Mouse (Mus musculus): ENCODE measurements around the gene Gcm2. TPM values are rescaled to one million over a fixed set of nuclear protein-coding genes. Genes with fewer than 3 reads are reported as not detected.

Gene Gcm2
- polyA plus RNA-seq, 1 experiment from 2014 or later = not detected

GRCm38 (mm10) chr13:41073819-41074218 is 37.0 kb downstream of the Gcm2 start:
- DNase-seq (ENCODE audit: low spot score) = no peak
- peaks cover 7% of the 10 kb centered on the region for H3K27me3 ChIP-seq (replicated peaks; ENCODE audit: control insufficient read depth, insufficient read depth, low read length)
- no peaks in the 10 kb centered on the region for H3K9me3 ChIP-seq (ENCODE audit: control insufficient read depth, low read length)
- ATAC-seq (replicated peaks; ENCODE audit: low FRiP score, low TSS enrichment, low read depth) = no peak
- H3K4me2 ChIP-seq (ENCODE audit: low read length) = no peak overlapping the region
- H3K36me3 ChIP-seq (ENCODE audit: control insufficient read depth, insufficient read depth, low read length) = no peaks in the 10 kb centered on the region
- H3K9ac ChIP-seq (ENCODE audit: low read length) = no peak overlapping the region
- H3K27ac ChIP-seq (ENCODE audit: low read depth) = no peak overlapping the region
- H3K4me1 ChIP-seq (replicated peaks; ENCODE audit: control insufficient read depth, insufficient read depth, low read length) = no peaks in the 10 kb centered on the region
- 84% methylated on average over 5 of the region's 5 CpGs for WGBS
- H3K4me3 ChIP-seq (ENCODE audit: low read depth, low read length) = no peak overlapping the region

DNA sequence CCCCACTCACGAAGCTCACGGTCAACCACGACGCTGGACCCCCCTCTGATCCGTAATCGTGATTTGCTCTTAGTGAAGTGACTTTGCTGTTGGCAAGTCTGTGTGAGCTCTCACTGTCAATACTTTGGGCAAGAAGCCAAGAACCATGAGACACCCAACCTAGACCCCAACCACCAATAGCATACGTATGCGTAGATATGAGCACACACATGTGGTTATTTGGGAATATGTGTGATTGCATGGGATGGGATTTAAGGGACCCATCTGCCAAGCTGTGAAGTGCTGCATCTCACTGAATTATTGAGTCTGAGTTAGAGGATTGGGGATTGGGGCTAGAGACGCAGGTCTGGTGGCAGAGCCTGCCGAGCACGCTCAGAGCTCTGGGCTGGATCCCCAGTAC is 39.2 kb downstream of the Gcm2 start:
- Histone ChIP-seq H3K36me3 (ENCODE audit: control insufficient read depth, insufficient read depth, low read length) (no peaks in the 10 kb centered on the region), H3K27me3 (replicated peaks; ENCODE audit: control insufficient read depth, insufficient read depth, low read length) (no peaks in the 10 kb centered on the region), H3K9me3 (ENCODE audit: control insufficient read depth, low read length) (no peaks in the 10 kb centered on the region), H3K4me3 (ENCODE audit: low read depth, low read length) (no peak overlapping the region), H3K27ac (ENCODE audit: low read depth) (no peak overlapping the region), H3K4me1 (replicated peaks; ENCODE audit: control insufficient read depth, insufficient read depth, low read length) (no peaks in the 10 kb centered on the region), H3K4me2 (ENCODE audit: low read length) (no peak overlapping the region), H3K9ac (ENCODE audit: low read length) (no peak overlapping the region)
- 93% methylated on average over 11 of the region's 11 CpGs for WGBS
- ATAC-seq (replicated peaks; ENCODE audit: low FRiP score, low TSS enrichment, low read depth) = no peak
- DNase-seq (ENCODE audit: low spot score) = no peak

- no peak overlapping the region for H3K27ac ChIP-seq (ENCODE audit: low read depth)
- H3K36me3 ChIP-seq (ENCODE audit: control insufficient read depth, insufficient read depth, low read length) = no peaks in the 10 kb centered on the region
- no peak overlapping the region for H3K9ac ChIP-seq (ENCODE audit: low read length)
- no peak overlapping the region for H3K4me2 ChIP-seq (ENCODE audit: low read length)
- no peak for ATAC-seq (replicated peaks; ENCODE audit: low FRiP score, low TSS enrichment, low read depth)
- no peaks in the 10 kb centered on the region for H3K4me1 ChIP-seq (replicated peaks; ENCODE audit: control insufficient read depth, insufficient read depth, low read length)
- DNase-seq (ENCODE audit: low spot score) = no peak
- WGBS = 98% methylated on average over 4 of the region's 4 CpGs
- no peaks in the 10 kb centered on the region for H3K27me3 ChIP-seq (replicated peaks; ENCODE audit: control insufficient read depth, insufficient read depth, low read length)
- no peak overlapping the region for H3K4me3 ChIP-seq (ENCODE audit: low read depth, low read length)
- no peaks in the 10 kb centered on the region for H3K9me3 ChIP-seq (ENCODE audit: control insufficient read depth, low read length)
Observed at GRCm38 (mm10) chr13:41067618-41068017, 43.2 kb downstream of the Gcm2 start.

DNA sequence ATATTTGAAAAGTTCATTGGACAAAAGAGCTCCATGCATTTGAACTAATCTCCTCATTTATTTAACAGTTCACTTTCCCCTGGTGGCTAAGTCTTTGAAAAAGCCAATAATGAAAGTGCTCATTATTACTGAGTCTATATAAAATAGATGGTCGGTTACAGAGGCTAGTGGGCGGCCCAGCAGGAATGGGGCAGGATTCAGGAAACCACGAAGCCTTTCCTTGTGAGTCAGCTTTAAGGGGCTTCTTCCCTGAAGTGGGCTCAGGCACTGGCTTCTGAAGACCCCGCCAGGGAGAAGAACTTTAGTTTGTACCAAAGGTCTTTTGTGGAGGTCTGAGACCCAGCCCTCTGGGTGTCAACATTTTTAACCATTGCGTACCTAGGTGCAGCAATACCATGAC is 58.9 kb downstream of the Gcm2 start:
- no peak overlapping the region for H3K4me3 ChIP-seq (ENCODE audit: low read depth, low read length)
- no peak for DNase-seq (ENCODE audit: low spot score)

More for the DNA sequence above, 58.9 kb downstream of the Gcm2 start:
- Histone ChIP-seq H3K9ac (ENCODE audit: low read length) (no peak overlapping the region), H3K36me3 (ENCODE audit: control insufficient read depth, insufficient read depth, low read length) (no peaks in the 10 kb centered on the region), H3K9me3 (ENCODE audit: control insufficient read depth, low read length) (no peaks in the 10 kb centered on the region), H3K27me3 (replicated peaks; ENCODE audit: control insufficient read depth, insufficient read depth, low read length) (no peaks in the 10 kb centered on the region), H3K4me1 (replicated peaks; ENCODE audit: control insufficient read depth, insufficient read depth, low read length) (no peaks in the 10 kb centered on the region), H3K4me2 (ENCODE audit: low read length) (no peak overlapping the region), H3K27ac (ENCODE audit: low read depth) (no peak overlapping the region)
- no peak for ATAC-seq (replicated peaks; ENCODE audit: low FRiP score, low TSS enrichment, low read depth)
- WGBS = 83% methylated on average over 5 of the region's 5 CpGs

Other genes starting within 250 kb of the Gcm2 start
- gene Pak1ip1, start 110.0 kb downstream of the Gcm2 start, polyA plus RNA-seq (2014; fragmentation: Nextera tagmentation; extraction: Ambion mirVana) = 72.2 and 73.7 TPM in 2 replicates
- 225 and 246 TPM in 2 replicates for gene Tmem14c, start 94.7 kb downstream of the Gcm2 start, polyA plus RNA-seq (2014; fragmentation: Nextera tagmentation; extraction: Ambion mirVana)
- gene Mak, start 31.3 kb downstream of the Gcm2 start, polyA plus RNA-seq (2014; fragmentation: Nextera tagmentation; extraction: Ambion mirVana) = 0.26 and 0.39 TPM in 2 replicates
- gene Sycp2l, start 3.3 kb upstream of the Gcm2 start, polyA plus RNA-seq (2014; fragmentation: Nextera tagmentation; extraction: Ambion mirVana) = 0.23 and 0.30 TPM in 2 replicates
- 9.3 and 11.0 TPM in 2 replicates for gene Elovl2, start 109.4 kb upstream of the Gcm2 start, polyA plus RNA-seq (2014; fragmentation: Nextera tagmentation; extraction: Ambion mirVana)
- gene Smim13, start 138.8 kb upstream of the Gcm2 start, polyA plus RNA-seq (2014; fragmentation: Nextera tagmentation; extraction: Ambion mirVana) = 13.0 TPM in 2 replicates
- gene Gm17364, start 162.9 kb upstream of the Gcm2 start, polyA plus RNA-seq (2014; fragmentation: Nextera tagmentation; extraction: Ambion mirVana) = not detected in 2 replicates

Data from intestine, embryonic 14.5 days (tissue).